Mouse (Mus musculus): ENCODE data around the gene Abcg2.

Gene Abcg2

GRCm38 (mm10) chr6:58638566-58638965, 54.2 kb downstream of the Abcg2 start:
- no peak for DNase-seq (ENCODE audit: low spot score)

GRCm38 (mm10) chr6:58639391-58639790, 55.1 kb downstream of the Abcg2 start:
- no peak for DNase-seq (ENCODE audit: low spot score)

GRCm38 (mm10) chr6:58640333-58641018, 56.2 kb downstream of the Abcg2 start:
- peak; percentile 66 for DNase-seq (ENCODE audit: low spot score)

- no peak for DNase-seq (ENCODE audit: low spot score)
Measured at GRCm38 (mm10) chr6:58641056-58641799, 56.9 kb downstream of the Abcg2 start.

- DNase-seq (ENCODE audit: low spot score): no peak
Measured at GRCm38 (mm10) chr6:58642191-58642590, 57.9 kb downstream of the Abcg2 start.

GRCm38 (mm10) chr6:58644586-58644985, 60.3 kb downstream of the Abcg2 start:
- no peak for DNase-seq (ENCODE audit: low spot score)

GRCm38 (mm10) chr6:58648100-58648749, 63.9 kb downstream of the Abcg2 start:
- DNase-seq (ENCODE audit: low spot score): no peak

- no peak for DNase-seq (ENCODE audit: low spot score)
Measured at GRCm38 (mm10) chr6:58650136-58650535, 65.8 kb downstream of the Abcg2 start.

GRCm38 (mm10) chr6:58651038-58651437, 66.7 kb downstream of the Abcg2 start:
- DNase-seq (ENCODE audit: low spot score): no peak

- no peak for DNase-seq (ENCODE audit: low spot score)
Measured at GRCm38 (mm10) chr6:58660951-58661575, 76.7 kb downstream of the Abcg2 start.

- DNase-seq (ENCODE audit: low spot score): no peak
Measured at GRCm38 (mm10) chr6:58677802-58678201, 93.5 kb downstream of the Abcg2 start.

- DNase-seq (ENCODE audit: low spot score): no peak
Measured at GRCm38 (mm10) chr6:58678530-58678929, 94.2 kb downstream of the Abcg2 start.

- no peak for DNase-seq (ENCODE audit: low spot score)
Measured at GRCm38 (mm10) chr6:58691584-58691983, 107.3 kb downstream of the Abcg2 start.

GRCm38 (mm10) chr6:58694257-58694656, 109.9 kb downstream of the Abcg2 start:
- DNase-seq (ENCODE audit: low spot score): no peak

GRCm38 (mm10) chr6:58694765-58695164, 110.4 kb downstream of the Abcg2 start:
- DNase-seq (ENCODE audit: low spot score): no peak

GRCm38 (mm10) chr6:58710369-58710768, 126.0 kb downstream of the Abcg2 start:
- no peak for DNase-seq (ENCODE audit: low spot score)

- DNase-seq (ENCODE audit: low spot score): no peak
Measured at GRCm38 (mm10) chr6:58711909-58712308, 127.6 kb downstream of the Abcg2 start.

- no peak for DNase-seq (ENCODE audit: low spot score)
Measured at GRCm38 (mm10) chr6:58733851-58734250, 149.5 kb downstream of the Abcg2 start.

GRCm38 (mm10) chr6:58735090-58735489, 150.8 kb downstream of the Abcg2 start:
- DNase-seq (ENCODE audit: low spot score): no peak

All from urinary bladder, postnatal 14 days (tissue).